Mouse (Mus musculus): Measurements from ENCODE around the gene Acad11. TPM values are rescaled to one million over a fixed set of nuclear protein-coding genes. Genes with fewer than 3 reads are reported as not detected.
A peak's percentile ranks its signal among the peaks of the same experiment; 100 is the strongest.

Gene Acad11
- polyA plus RNA-seq, 1 experiment from 2014 or later, result 7.9 TPM

DNA sequence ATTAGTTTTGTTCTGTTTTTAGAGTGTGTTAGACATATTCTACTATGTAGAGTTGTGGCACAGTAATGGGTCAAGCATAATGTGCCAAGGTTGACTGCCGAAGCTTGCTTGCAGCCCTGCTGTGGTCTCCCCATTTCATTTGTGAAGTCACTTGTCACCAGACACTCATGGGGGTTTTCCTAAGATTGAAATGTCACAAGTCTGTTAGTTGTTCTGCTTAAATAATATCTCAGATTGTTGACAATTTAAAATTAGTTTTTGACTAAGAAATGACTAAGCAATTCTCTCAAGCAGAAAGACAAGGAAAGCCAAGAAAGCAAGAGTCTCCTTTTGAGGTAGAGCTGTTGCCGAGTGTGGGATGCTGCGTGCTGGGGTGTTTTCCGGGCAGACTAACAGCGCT is 29.8 kb downstream of the Acad11 start:
- H3K4me3 ChIP-seq, result no peak overlapping the region
- WGBS, result 95% methylated on average over 5 of the region's 5 CpGs
- H3K4me1 ChIP-seq (replicated peaks), result no peaks in the 10 kb centered on the region
- no peak overlapping the region for H3K9ac ChIP-seq
- H3K27me3 ChIP-seq, result no peaks in the 10 kb centered on the region
- H3K36me3 ChIP-seq, result 0 out of 2 replicates have a peak, but pooled peaks cover 4% of the 10 kb centered on the region
- no peak overlapping the region for H3K4me2 ChIP-seq
- H3K9me3 ChIP-seq, result no peaks in the 10 kb centered on the region
- no peak for ATAC-seq (ENCODE audit: low FRiP score)
- H3K27ac ChIP-seq, result no peak overlapping the region

DNA sequence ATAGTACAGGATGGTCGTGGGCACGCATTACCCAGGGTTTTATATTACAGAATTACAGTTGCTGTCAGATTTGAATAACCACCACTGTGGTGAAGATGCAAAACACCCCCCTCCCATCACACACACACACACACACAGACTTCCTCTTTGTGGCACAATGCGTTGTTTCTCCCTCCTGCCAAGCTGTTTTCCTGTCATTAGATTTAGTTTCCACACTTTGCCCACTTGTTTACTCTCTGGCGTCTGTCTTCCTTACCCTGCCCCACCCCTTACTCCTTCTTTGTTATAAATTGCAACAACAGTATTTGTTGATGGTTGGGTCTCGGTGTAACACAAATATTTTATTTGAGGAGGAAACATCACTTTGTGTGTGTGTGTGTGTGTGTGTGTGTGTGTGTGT is 35.1 kb downstream of the Acad11 start:
- H3K9me3 ChIP-seq, result no peaks in the 10 kb centered on the region
- H3K4me1 ChIP-seq (replicated peaks), result no peaks in the 10 kb centered on the region
- H3K27me3 ChIP-seq, result no peaks in the 10 kb centered on the region
- ATAC-seq (ENCODE audit: low FRiP score), result no peak
- H3K36me3 ChIP-seq, result 0 out of 2 replicates have a peak, but pooled peaks cover 8% of the 10 kb centered on the region
- H3K27ac ChIP-seq, result no peak overlapping the region
- H3K9ac ChIP-seq, result no peak overlapping the region
- WGBS, result 89% methylated on average over 5 of the region's 5 CpGs
- H3K4me2 ChIP-seq, result no peak overlapping the region
- no peak overlapping the region for H3K4me3 ChIP-seq

DNA sequence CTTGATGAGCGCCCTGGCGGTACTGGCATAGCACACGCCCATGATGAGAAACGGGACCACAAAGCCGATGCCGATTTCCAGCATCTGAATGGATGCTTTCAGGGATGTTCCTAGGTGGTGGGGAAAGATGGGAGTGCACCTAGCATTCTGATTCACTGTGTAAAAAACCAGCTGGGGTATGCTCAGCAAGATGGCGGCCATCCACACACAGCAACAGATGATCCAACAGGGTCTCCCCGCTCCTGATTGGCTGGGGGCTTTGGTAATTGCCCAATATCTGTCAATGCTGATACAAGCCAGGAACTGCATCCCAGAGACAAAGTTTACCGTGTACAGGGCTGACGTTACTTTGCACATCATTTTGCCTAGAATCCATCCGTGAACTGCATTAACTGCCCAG is 35.9 kb downstream of the Acad11 start:
- Histone ChIP-seq H3K9me3 (no peaks in the 10 kb centered on the region), H3K27me3 (no peaks in the 10 kb centered on the region), H3K4me1 (replicated peaks) (no peaks in the 10 kb centered on the region), H3K9ac (no peak overlapping the region), H3K4me2 (no peak overlapping the region), H3K36me3 (0 out of 2 replicates have a peak, but pooled peaks cover 8% of the 10 kb centered on the region), H3K27ac (no peak overlapping the region), H3K4me3 (no peak overlapping the region)
- WGBS, result 91% methylated on average over 11 of the region's 11 CpGs
- no peak for ATAC-seq (ENCODE audit: low FRiP score)

DNA sequence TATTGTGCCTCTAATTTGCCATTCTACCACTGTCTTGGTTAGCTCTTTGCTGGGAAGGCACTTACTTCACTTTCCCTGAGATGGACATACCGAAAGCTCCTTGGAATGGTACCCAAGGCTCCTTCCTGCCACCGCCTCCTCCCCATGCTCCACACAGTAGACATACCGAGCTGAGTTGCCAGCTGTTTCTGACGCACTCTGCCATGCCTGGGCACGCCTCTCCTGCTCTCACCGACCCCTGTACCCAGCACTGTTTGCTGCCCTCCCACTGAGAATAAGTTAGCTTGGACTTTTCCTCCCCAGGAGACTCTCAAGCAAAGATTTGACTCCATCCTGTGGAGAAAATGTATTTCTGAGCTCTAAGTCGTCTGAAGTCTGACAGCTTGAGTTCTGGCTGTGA is 37.6 kb downstream of the Acad11 start:
- Histone ChIP-seq H3K9me3 (no peaks in the 10 kb centered on the region), H3K4me2 (no peak overlapping the region), H3K4me1 (replicated peaks) (no peaks in the 10 kb centered on the region), H3K27ac (no peak overlapping the region), H3K27me3 (no peaks in the 10 kb centered on the region), H3K9ac (no peak overlapping the region), H3K4me3 (no peak overlapping the region), H3K36me3 (0 out of 2 replicates have a peak, but pooled peaks cover 4% of the 10 kb centered on the region)
- 48% methylated on average over 7 of the region's 7 CpGs for WGBS
- no peak for ATAC-seq (ENCODE audit: low FRiP score)

DNA sequence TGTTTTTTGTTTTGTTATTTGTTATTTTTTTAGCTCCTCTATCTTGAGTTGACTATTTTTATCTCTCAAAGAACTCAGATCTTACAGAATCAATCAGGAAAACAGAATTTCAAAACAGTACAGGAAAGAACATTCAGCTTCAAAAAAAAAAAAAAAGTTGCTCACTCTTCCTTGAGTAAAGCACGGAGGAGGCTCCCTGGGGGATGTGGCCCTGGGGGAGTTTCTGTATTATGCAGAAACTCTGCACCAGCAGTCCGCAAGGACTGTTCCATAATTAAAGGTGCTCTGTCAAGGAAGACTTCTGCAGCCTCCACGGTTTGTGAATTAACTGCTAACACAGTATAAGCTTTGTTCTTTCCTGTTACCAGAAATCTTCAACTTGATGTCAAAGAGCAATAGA is 38.3 kb downstream of the Acad11 start:
- H3K27me3 ChIP-seq, result no peaks in the 10 kb centered on the region
- no peak for ATAC-seq (ENCODE audit: low FRiP score)
- 30% methylated on average over 3 of the region's 3 CpGs for WGBS

DNA sequence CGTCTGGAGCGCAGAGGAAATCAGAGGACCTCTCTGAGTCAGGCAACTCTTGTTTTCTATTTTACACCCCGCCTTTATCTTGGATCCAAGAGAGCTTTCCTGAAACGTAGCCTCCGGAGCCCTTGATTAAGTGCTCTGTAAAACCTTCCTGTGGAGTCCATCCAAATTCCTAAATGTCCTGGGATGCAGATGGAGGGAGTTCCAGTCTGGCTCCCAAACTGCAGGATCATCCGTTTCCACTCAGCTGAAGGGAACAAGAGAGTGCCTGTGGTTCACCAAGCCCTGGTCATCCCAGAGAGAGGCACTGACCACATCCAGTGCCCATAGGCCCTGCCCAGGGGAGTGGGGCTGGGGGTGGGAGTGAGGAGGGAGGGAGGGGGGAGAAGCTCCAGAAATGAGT is 39.1 kb downstream of the Acad11 start:
- WGBS, result 42% methylated on average over 6 of the region's 6 CpGs
- Histone ChIP-seq H3K9me3 (no peaks in the 10 kb centered on the region), H3K9ac (no peak overlapping the region), H3K27ac (no peak overlapping the region), H3K4me3 (no peak overlapping the region), H3K36me3 (0 out of 2 replicates have a peak, but pooled peaks cover 4% of the 10 kb centered on the region), H3K27me3 (no peaks in the 10 kb centered on the region), H3K4me2 (no peak overlapping the region), H3K4me1 (replicated peaks) (no peaks in the 10 kb centered on the region)
- no peak for ATAC-seq (ENCODE audit: low FRiP score)

More for the DNA sequence above, 38.3 kb downstream of the Acad11 start:
- Histone ChIP-seq H3K4me1 (replicated peaks) (no peaks in the 10 kb centered on the region), H3K9me3 (no peaks in the 10 kb centered on the region), H3K9ac (no peak overlapping the region), H3K4me2 (no peak overlapping the region), H3K4me3 (no peak overlapping the region), H3K36me3 (0 out of 2 replicates have a peak, but pooled peaks cover 4% of the 10 kb centered on the region), H3K27ac (no peak overlapping the region)

DNA sequence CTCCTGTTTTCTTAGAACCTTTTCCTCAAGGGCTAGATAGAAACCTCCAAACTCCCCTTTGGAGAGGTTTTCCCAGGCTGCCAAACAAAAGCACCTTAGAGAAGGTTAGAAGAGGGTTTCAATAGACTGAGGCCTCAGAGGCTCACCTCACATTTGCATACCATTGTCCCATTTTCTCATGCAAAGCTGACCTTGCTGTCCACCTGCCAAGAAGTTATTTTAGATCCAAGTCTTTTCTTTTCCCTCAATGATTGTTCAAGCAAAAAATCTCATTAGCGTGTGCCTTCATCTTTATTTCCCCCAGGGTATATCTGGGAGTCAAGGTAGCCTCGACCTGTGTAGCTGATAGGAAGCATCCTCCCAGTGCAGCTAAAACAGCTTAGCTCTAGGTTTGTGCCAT is 39.7 kb downstream of the Acad11 start:
- Histone ChIP-seq H3K4me2 (no peak overlapping the region), H3K36me3 (0 out of 2 replicates have a peak, but pooled peaks cover 4% of the 10 kb centered on the region), H3K4me3 (no peak overlapping the region), H3K9me3 (no peaks in the 10 kb centered on the region), H3K27ac (no peak overlapping the region), H3K9ac (no peak overlapping the region), H3K4me1 (replicated peaks) (no peaks in the 10 kb centered on the region), H3K27me3 (no peaks in the 10 kb centered on the region)
- ATAC-seq (ENCODE audit: low FRiP score), result no peak
- WGBS, result 27% methylated on average over 2 of the region's 2 CpGs

DNA sequence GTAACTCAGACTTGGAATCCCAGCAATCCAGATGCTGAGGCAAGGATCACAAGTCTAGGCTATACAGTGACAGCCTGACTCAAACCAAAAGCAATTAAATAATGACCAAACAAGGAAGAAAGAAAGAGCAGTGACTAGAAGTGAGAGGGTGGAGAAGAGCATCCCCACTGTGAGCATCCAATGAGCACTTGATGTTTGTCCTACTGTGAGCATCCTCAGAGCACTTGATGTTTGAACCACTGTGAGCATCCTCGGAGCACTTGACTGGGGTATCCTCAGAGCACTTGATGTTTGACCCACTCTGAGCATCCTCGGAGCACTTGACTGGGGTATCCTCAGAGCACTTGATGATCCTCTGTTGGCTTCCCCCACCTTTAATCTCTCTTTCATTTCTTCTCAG is 41.8 kb downstream of the Acad11 start:
- no peaks in the 10 kb centered on the region for H3K9me3 ChIP-seq

DNA sequence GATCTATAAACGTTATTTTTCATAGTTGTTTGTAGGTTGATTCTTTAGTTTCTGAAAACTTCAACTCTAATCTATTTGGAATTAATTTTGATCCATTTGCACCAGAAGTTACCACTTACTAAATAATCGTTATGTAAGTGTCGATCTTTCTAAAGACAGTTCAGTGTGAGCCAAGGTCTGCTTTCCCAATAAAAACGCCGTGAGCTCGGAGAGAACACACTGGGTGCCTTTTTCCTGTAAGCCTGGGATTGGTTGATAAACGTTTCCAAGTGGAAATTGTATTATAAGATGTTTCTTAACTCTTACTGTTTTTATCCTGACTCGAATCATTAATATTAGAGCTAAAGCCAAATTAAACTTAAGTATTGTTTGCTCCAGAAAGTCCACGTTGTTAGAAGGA is 43.8 kb downstream of the Acad11 start:
- Histone ChIP-seq H3K27ac (no peak overlapping the region), H3K27me3 (no peaks in the 10 kb centered on the region), H3K9me3 (no peaks in the 10 kb centered on the region), H3K4me3 (no peak overlapping the region), H3K4me2 (no peak overlapping the region), H3K9ac (no peak overlapping the region), H3K36me3 (0 out of 2 replicates have a peak, but pooled peaks cover 3% of the 10 kb centered on the region), H3K4me1 (replicated peaks) (no peaks in the 10 kb centered on the region)
- WGBS, result 90% methylated on average over 9 of the region's 9 CpGs
- ATAC-seq (ENCODE audit: low FRiP score), result no peak

More for the DNA sequence above, 41.8 kb downstream of the Acad11 start:
- Histone ChIP-seq H3K36me3 (no peaks in the 10 kb centered on the region), H3K27ac (no peak overlapping the region), H3K4me1 (replicated peaks) (no peaks in the 10 kb centered on the region), H3K9ac (no peak overlapping the region), H3K4me2 (no peak overlapping the region), H3K27me3 (no peaks in the 10 kb centered on the region), H3K4me3 (no peak overlapping the region)
- WGBS, result 85% methylated on average over 2 of the region's 2 CpGs
- no peak for ATAC-seq (ENCODE audit: low FRiP score)

DNA sequence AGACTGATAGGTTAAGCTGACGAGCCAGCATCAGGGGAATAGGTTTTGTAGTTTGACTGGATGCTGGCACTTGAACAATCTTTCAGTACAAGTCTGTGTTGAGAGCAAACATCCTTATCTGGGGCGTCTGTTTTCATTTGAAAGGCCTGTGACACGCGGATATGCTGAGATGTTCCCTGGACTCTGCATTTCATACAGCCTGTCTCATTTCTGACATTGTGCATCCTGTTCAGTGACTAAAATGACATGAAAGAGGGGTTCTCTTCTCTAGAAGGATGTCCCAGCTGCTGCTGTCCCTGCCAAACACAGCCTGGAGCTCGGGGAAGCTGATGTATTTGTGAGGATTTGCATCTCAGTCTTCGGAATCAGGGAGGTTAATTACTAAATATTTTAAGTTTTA is 44.3 kb downstream of the Acad11 start:
- Histone ChIP-seq H3K27ac (no peak overlapping the region), H3K36me3 (0 out of 2 replicates have a peak, but pooled peaks cover 3% of the 10 kb centered on the region), H3K4me1 (replicated peaks) (no peaks in the 10 kb centered on the region), H3K9ac (no peak overlapping the region), H3K9me3 (no peaks in the 10 kb centered on the region), H3K4me3 (no peak overlapping the region), H3K4me2 (no peak overlapping the region), H3K27me3 (no peaks in the 10 kb centered on the region)
- no peak for ATAC-seq (ENCODE audit: low FRiP score)
- 84% methylated on average over 6 of the region's 6 CpGs for WGBS

DNA sequence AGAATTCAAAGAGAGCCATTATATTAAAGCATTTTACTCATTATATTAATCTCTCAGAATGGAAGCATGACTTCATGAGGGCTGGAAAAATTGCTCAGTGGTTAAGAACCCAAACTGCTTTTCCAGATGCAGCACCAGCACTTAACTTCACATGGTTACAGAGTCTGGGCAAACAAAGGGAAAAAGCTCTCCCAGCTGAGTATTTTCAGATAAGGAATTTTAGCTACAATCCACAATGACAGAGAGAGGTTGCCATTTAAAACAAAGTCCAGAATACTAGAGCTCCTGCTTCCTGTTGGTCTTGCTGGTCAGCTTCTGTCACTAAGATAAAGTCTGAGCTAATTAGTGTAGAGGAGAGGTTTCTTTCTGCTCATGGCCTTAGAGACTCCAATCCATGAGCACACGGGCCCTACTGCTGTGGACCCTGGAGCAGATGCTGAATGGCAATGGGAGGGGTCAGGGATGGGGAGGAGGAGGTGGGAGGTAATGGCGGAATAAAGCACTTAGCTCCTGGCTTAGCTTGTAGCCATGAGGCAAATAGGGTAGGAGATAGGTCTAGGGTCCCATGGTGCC is 45.5 kb downstream of the Acad11 start:
- H3K27me3 ChIP-seq, result no peaks in the 10 kb centered on the region
- no peak for ATAC-seq (ENCODE audit: low FRiP score)
- 0 out of 2 replicates have a peak, but pooled peaks cover 3% of the 10 kb centered on the region for H3K36me3 ChIP-seq
- H3K4me1 ChIP-seq (replicated peaks), result no peaks in the 10 kb centered on the region
- H3K4me2 ChIP-seq, result no peak overlapping the region
- H3K4me3 ChIP-seq, result no peak overlapping the region
- WGBS, result 75% methylated on average over 2 of the region's 2 CpGs
- no peak overlapping the region for H3K27ac ChIP-seq
- H3K9me3 ChIP-seq, result no peaks in the 10 kb centered on the region
- no peak overlapping the region for H3K9ac ChIP-seq

DNA sequence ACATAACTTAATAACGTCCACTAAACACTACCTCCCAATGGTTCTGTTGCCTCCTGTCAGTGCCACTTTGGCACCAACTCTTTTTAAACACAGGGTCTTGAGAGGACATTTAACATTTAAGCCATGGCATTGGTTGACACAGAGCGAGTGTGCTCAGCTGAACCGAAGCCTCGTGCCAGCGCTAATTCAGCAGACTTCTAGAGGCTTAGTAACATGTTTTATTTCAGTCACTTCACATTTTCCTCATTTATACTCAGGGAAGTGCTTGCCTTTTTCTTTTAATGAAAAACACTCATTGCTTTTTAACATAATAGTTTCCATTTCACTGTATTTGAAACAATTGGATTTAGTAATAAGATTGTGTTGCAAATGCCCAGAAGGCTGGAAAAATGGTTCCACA is 46.0 kb downstream of the Acad11 start:
- ATAC-seq (ENCODE audit: low FRiP score), result no peak
- Histone ChIP-seq H3K27ac (no peak overlapping the region), H3K27me3 (no peaks in the 10 kb centered on the region), H3K4me2 (no peak overlapping the region), H3K9ac (no peak overlapping the region), H3K4me1 (replicated peaks) (no peaks in the 10 kb centered on the region), H3K4me3 (no peak overlapping the region), H3K9me3 (no peaks in the 10 kb centered on the region), H3K36me3 (0 out of 2 replicates have a peak, but pooled peaks cover 3% of the 10 kb centered on the region)
- 94% methylated on average over 5 of the region's 5 CpGs for WGBS

DNA sequence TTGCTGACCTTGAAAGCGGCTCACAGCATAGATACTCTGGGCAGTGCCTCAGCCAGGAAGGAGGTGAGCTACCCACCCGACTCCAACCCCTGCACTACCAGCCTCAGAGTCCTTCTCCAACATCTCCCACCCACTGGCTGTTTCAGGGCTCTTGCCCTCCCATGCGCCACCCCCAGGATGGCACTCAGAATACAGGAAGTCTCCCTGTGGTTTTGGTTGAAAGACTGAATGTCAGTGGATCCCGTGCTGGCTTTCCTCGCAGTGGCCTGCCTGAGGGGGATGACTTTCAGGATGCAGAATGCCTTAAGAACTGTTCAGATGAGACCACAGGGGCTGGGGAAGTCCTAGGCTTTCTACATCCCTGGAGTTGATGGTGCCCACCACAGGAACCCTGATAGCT is 59.9 kb downstream of the Acad11 start:
- no peaks in the 10 kb centered on the region for H3K9me3 ChIP-seq
- ATAC-seq (ENCODE audit: low FRiP score), result no peak
- no peak overlapping the region for H3K4me2 ChIP-seq
- peaks cover 19% of the 10 kb centered on the region for H3K4me1 ChIP-seq (replicated peaks)
- H3K36me3 ChIP-seq, result no peaks in the 10 kb centered on the region
- H3K9ac ChIP-seq, result no peak overlapping the region
- H3K4me3 ChIP-seq, result no peak overlapping the region
- peak overlapping the region; percentile 72 for H3K27ac ChIP-seq
- H3K27me3 ChIP-seq, result no peaks in the 10 kb centered on the region
- WGBS, result 72% methylated on average over 5 of the region's 5 CpGs
